Mouse (Mus musculus) hindbrain, embryonic 12.5 days (tissue): ENCODE results near the gene Bnip3. TPM values are rescaled to one million over a fixed set of nuclear protein-coding genes. Genes with fewer than 3 reads are reported as not detected.

Experiments
- ATAC-seq: fragments of 200-750 bp; cut with Nextera tagmentation; 2 replicates; pipeline ENCODE4 v1.8.0; 2017; ENCODE audit warnings: moderate TSS enrichment; ENCODE audit not compliant: low FRiP score
- H3K27ac ChIP-seq: fragments of 300-500 bp; sonication (generic); 2 replicates; pipeline ENCODE4 v1.5.1; 2016; ENCODE audit warnings: mild to moderate bottlenecking
- H3K27me3 ChIP-seq: fragments of 300-500 bp; sonication (generic); 2 replicates; pipeline ENCODE4 v1.6.1; 2016; ENCODE audit warnings: mild to moderate bottlenecking
- H3K36me3 ChIP-seq: fragments of 300-500 bp; sonication (generic); 2 replicates; pipeline ENCODE4 v1.6.1; 2016; ENCODE audit warnings: mild to moderate bottlenecking
- H3K4me1 ChIP-seq: fragments of 300-500 bp; sonication (generic); 2 replicates; pipeline ENCODE4 v1.6.1; 2016
- H3K4me2 ChIP-seq: fragments of 300-500 bp; sonication (generic); replicated peaks from 2 replicates; pipeline ENCODE4 v1.6.1; 2016; ENCODE audit warnings: mild to moderate bottlenecking
- H3K4me3 ChIP-seq: fragments of 300-500 bp; sonication (generic); 2 replicates; pipeline ENCODE4 v1.5.1; 2016; ENCODE audit warnings: mild to moderate bottlenecking
- H3K9ac ChIP-seq: fragments of 300-500 bp; sonication (generic); 2 replicates; pipeline ENCODE4 v1.6.1; 2016; ENCODE audit warnings: mild to moderate bottlenecking, moderate library complexity
- H3K9me3 ChIP-seq: fragments of 300-500 bp; sonication (generic); replicated peaks from 2 replicates; pipeline ENCODE4 v1.6.1; 2016; ENCODE audit warnings: mild to moderate bottlenecking
- WGBS: fragments of 180-500 bp; shearing (Covaris S2); methylation state at CpG from one replicate; pipeline ENCODE4 v1.1.7; 2016; 5-methylcytosine and 5-hydroxymethylcytosine counted together
- polyA plus RNA-seq: library from polyadenylated mRNA; unstranded; fragments of >200 nt; fragmentation: Nextera tagmentation; extraction: Ambion mirVana; gene quantifications from 2 replicates; pipeline ENCODE4 v1.2.1, GENCODE M21; 2016

The Bnip3 gene
- polyA plus RNA-seq, 1 experiment from 2014 or later = 92.7 TPM

- H3K4me3 ChIP-seq = no peak overlapping the region
- H3K9ac ChIP-seq = no peak overlapping the region
- no peaks in the 10 kb centered on the region for H3K9me3 ChIP-seq
- H3K4me1 ChIP-seq = peaks cover 34% of the 10 kb centered on the region
- no peak overlapping the region for H3K27ac ChIP-seq
- H3K36me3 ChIP-seq = peaks cover 26% of the 10 kb centered on the region
- no peak for ATAC-seq
- H3K4me2 ChIP-seq = no peak overlapping the region
- H3K27me3 ChIP-seq = no peaks in the 10 kb centered on the region
Measured at GRCm38 (mm10) chr7:138850083-138850482, 59.2 kb downstream of the Bnip3 start.

DNA sequence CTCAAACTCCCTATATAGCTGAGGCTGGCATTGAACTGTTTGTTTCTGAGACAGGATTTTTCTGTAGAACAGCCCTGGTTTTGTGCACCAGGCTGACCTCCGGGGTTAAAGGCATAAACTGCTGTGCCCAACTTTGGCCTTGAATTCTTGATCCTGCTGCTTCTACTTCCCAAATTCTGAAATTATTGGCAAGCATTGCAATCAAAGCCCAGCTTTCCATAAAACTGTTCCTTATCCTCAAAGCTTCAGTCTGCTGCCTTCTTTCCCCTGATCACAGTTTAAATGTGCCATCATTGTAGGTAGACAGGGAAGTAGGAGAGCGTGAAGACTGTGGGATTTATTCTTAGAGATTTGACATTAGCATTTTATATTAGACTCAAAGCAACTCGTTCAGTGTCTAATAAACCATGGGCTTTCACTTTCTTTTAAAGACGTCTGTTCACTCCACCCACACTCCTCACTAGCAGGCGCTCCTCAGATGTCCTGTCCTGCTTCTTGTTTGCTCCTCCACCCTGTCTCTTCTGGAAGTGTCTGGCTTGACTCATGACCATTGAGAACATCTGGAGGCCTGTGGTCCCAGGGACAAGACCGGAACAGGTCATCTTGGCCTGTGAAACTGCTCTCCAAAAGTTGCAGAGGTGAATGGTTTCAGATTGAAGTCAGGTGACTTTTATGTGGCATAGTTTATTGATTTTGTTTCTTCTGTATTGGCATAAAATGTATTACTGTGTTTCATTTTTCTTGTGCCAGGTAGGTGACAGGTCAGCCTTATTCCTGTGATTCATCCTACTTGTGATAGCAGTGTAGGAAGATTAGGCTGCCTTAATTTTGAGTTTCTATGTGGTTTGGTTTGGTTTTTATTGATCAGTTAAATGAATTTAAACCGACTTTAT is 61.0 kb downstream of the Bnip3 start:
- H3K27me3 ChIP-seq = no peaks in the 10 kb centered on the region
- peaks cover 14% of the 10 kb centered on the region for H3K36me3 ChIP-seq
- H3K9me3 ChIP-seq = no peaks in the 10 kb centered on the region
- H3K27ac ChIP-seq = no peak overlapping the region
- ATAC-seq = no peak
- 82% methylated on average over 7 of the region's 7 CpGs for WGBS
- H3K9ac ChIP-seq = peak overlapping the region; percentile 95
- peak overlapping the region; percentile 92 for H3K4me2 ChIP-seq
- peaks cover 52% of the 10 kb centered on the region for H3K4me1 ChIP-seq
- H3K4me3 ChIP-seq = peak overlapping the region; percentile 93; the same call in 1 of the 2 replicates

DNA sequence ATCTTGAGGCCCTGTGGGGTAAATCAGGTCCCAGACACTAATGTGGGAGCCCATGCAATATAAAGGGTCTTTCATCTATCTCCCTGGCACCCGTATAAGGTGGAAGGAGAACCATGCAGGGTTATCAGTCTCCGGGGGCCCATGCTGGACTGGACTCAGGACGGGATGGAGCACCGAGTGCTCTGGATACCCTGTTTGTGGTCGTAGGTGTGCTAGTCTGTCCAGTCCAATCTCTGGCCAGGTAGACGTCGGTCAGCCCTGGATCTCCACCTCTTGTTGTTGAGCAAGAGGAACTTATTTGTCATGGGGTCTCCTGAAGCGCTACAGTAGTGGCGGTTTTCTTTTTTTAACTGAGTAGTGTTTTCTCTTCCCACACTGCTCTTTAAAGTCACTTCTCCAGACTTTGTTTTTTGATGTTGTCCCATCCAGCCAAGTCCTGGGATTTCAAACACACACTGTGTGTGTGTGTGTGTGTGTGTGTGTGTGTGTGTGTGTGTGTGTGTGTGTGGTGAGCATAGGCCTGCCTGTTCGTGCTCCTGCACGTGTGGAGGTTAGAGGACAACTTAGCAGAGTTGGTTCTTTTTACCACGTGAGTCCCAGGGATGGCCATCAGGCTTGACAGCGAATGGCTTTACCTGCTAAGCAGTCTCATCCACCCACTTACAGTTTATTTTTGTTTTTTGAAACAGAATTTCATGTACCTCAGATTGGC is 61.8 kb downstream of the Bnip3 start:
- WGBS = 49% methylated on average over 13 of the region's 13 CpGs
- H3K4me2 ChIP-seq = peak overlapping the region; percentile 92
- H3K4me3 ChIP-seq = peak overlapping the region; percentile 93
- no peaks in the 10 kb centered on the region for H3K27me3 ChIP-seq
- no peak for ATAC-seq
- peaks cover 58% of the 10 kb centered on the region for H3K4me1 ChIP-seq
- H3K9ac ChIP-seq = peak overlapping the region; percentile 95
- no peaks in the 10 kb centered on the region for H3K9me3 ChIP-seq
- H3K27ac ChIP-seq = peak overlapping the region; percentile 94; the same call in 1 of the 2 replicates
- peaks cover 8% of the 10 kb centered on the region; the same call in 1 of the 2 replicates for H3K36me3 ChIP-seq

DNA sequence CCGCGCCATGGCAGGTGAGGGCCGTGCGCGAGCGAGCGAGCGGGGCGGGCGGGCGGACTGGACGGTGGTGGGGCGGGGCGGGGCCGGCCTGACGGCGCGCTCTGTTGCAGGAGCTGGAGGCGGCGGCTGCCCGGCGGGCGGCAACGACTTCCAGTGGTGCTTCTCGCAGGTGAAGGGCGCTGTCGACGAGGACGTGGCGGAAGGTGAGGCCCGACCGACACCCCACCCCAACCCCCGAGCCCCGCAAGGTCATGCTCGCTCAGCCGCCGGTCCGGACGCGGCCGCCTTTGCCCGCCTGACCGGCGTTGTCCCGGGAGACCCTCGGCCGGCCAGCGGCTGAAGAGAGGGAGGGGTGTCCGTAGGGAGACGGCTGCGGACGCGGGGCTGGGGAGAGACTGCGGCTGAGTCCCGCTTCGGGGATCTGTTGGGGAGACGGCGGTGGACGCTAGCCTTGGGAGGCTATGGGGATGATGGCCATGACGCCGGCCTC is 62.8 kb downstream of the Bnip3 start:
- H3K4me2 ChIP-seq = peak overlapping the region; percentile 92
- H3K4me3 ChIP-seq = peak overlapping the region; percentile 93
- ATAC-seq = peak; percentile 84
- H3K36me3 ChIP-seq = peaks cover 3% of the 10 kb centered on the region; the same call in 1 of the 2 replicates
- peaks cover 62% of the 10 kb centered on the region for H3K4me1 ChIP-seq
- under 1% methylated on average over 57 of the region's 61 CpGs for WGBS
- H3K27me3 ChIP-seq = no peaks in the 10 kb centered on the region
- peak overlapping the region; percentile 95 for H3K9ac ChIP-seq
- H3K9me3 ChIP-seq = no peaks in the 10 kb centered on the region
- peak overlapping the region; percentile 94 for H3K27ac ChIP-seq

GRCm38 (mm10) chr7:138845544-138846391 is 63.6 kb downstream of the Bnip3 start, which contains the start of the genes Ppp2r2d and Mapk1ip1:
TSS of gene Ppp2r2d (plus strand) at chr7:138846079.
TSS of gene Mapk1ip1 (minus strand) at chr7:138846273.
- WGBS = under 1% methylated on average over 51 of the region's 51 CpGs

GRCm38 (mm10) chr7:138845111-138845510 is 64.2 kb downstream of the Bnip3 start:
- WGBS = 50% methylated on average over 8 of the region's 8 CpGs
- Histone ChIP-seq H3K9me3 (no peaks in the 10 kb centered on the region), H3K9ac (peak overlapping the region; percentile 95), H3K4me3 (peak overlapping the region; percentile 93), H3K27ac (peak overlapping the region; percentile 94; the same call in 1 of the 2 replicates), H3K4me2 (peak overlapping the region; percentile 72), H3K4me1 (peaks cover 60% of the 10 kb centered on the region), H3K27me3 (no peaks in the 10 kb centered on the region), H3K36me3 (0 out of 2 replicates have a peak, but pooled peaks cover 3% of the 10 kb centered on the region)
- ATAC-seq = no peak

More at GRCm38 (mm10) chr7:138845544-138846391, 63.6 kb downstream of the Bnip3 start, which contains the start of the genes Ppp2r2d and Mapk1ip1:
- Histone ChIP-seq H3K4me2 (peak within 1 kb of the TSS; percentile 92), H3K9ac (peak within 1 kb of the TSS; percentile 95), H3K36me3 (0 out of 2 replicates have a peak, but pooled peaks cover 3% of the 10 kb centered on the region), H3K27ac (peak within 1 kb of the TSS; percentile 94), H3K4me1 (peaks cover 62% of the 10 kb centered on the region), H3K27me3 (no peaks in the 10 kb centered on the region), H3K4me3 (peak within 1 kb of the TSS; percentile 93), H3K9me3 (no peaks in the 10 kb centered on the region)
- peak; percentile 91 for ATAC-seq

GRCm38 (mm10) chr7:138843421-138843820 is 65.9 kb downstream of the Bnip3 start:
- H3K9me3 ChIP-seq = no peaks in the 10 kb centered on the region
- 0 out of 2 replicates have a peak, but pooled peaks cover 1% of the 10 kb centered on the region for H3K36me3 ChIP-seq
- no peak overlapping the region for H3K9ac ChIP-seq
- no peak overlapping the region for H3K27ac ChIP-seq
- H3K4me2 ChIP-seq = no peak overlapping the region
- H3K4me1 ChIP-seq = peaks cover 50% of the 10 kb centered on the region
- WGBS = 87% methylated on average over 4 of the region's 4 CpGs
- H3K4me3 ChIP-seq = no peak overlapping the region
- H3K27me3 ChIP-seq = no peaks in the 10 kb centered on the region
- ATAC-seq = no peak

DNA sequence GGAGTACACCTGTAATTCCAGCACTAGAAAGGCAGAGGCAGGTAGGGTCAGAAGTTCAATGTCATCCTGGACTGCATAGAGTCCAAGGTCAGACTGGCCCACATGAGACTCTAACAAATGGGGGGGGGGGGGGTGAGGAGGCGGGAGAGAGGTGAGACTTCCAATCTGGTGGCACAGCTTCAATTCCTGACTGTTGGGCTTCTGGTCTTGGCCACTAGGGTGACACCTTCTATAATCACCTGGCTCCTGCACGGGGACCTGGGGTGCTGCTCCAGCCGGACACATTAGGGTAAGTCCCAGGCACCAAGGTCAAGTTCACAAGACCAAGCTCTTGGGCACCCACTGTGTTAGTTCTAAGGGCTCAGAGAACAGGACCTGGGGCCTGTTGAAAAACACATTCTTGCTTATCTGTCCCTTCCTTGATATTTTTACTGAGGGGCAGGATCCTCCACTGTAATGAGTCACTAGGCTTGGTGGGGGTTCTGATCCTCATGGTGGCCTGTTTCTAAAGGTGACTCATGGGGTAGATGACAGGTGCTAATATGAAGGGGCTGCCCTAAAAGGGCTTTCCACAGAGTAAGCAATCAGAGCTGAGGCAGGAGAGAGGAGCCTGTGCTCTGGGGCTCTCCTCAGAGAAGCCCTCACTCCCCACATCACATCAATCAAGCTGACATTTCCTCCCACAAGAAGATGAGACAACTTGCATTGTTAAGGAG is 67.7 kb downstream of the Bnip3 start:
- no peak overlapping the region for H3K4me2 ChIP-seq
- WGBS = 65% methylated on average over 3 of the region's 3 CpGs
- H3K4me3 ChIP-seq = no peak overlapping the region
- H3K4me1 ChIP-seq = peaks cover 36% of the 10 kb centered on the region
- ATAC-seq = no peak
- H3K9ac ChIP-seq = no peak overlapping the region
- H3K9me3 ChIP-seq = no peaks in the 10 kb centered on the region
- no peaks in the 10 kb centered on the region for H3K27me3 ChIP-seq
- H3K27ac ChIP-seq = no peak overlapping the region; the same call in 1 of the 2 replicates
- H3K36me3 ChIP-seq = peaks cover 2% of the 10 kb centered on the region; the same call in 1 of the 2 replicates

Other genes with a start within 250 kb of the Bnip3 start
- 69.8 and 70.2 TPM in 2 replicates for gene Ppp2r2d, start 63.4 kb downstream of the Bnip3 start, polyA plus RNA-seq
- gene Mapk1ip1, start 63.2 kb downstream of the Bnip3 start, polyA plus RNA-seq = 16.3 and 16.7 TPM in 2 replicates
- 1.7 and 1.9 TPM in 2 replicates for gene Jakmip3, start 31.2 kb upstream of the Bnip3 start, polyA plus RNA-seq
- 269 TPM in 2 replicates for gene Dpysl4, start 176.5 kb upstream of the Bnip3 start, polyA plus RNA-seq